Mouse (Mus musculus) MEL (cell line): ENCODE results near the gene Olfr787. TPM values are rescaled to one million over a fixed set of nuclear protein-coding genes. Genes with fewer than 3 reads are reported as not detected.

Source experiments
- DNase-seq: peaks from one replicate; pipeline ENCODE4 v3.0.0; 2011; ENCODE audit warnings: low read depth, low spot score
- H3K27ac ChIP-seq: 2 replicates; pipeline ENCODE4 v1.5.1; 2012; ENCODE audit warnings: low read depth, mild to moderate bottlenecking, control low read depth, low read length, moderate library complexity; ENCODE audit not compliant: control insufficient read depth
- H3K27me3 ChIP-seq, 2 experiments: fragments of 150-350 bp in 1 of 2; sonication (generic) in 1 of 2; 2 replicates each; pipeline ENCODE4 v1.6.1; 2012; ENCODE audit warnings: low read length in 2 of 2, mild to moderate bottlenecking in 2 of 2, improper control_type of control experiment in 1 of 2, moderate library complexity in 1 of 2; ENCODE audit not compliant: insufficient read depth in 2 of 2, control insufficient read depth in 1 of 2
- H3K36me3 ChIP-seq, 2 experiments: 2 replicates each; pipeline ENCODE4 v1.6.1; 2012 to 2014; ENCODE audit warnings: low read length in 2 of 2, improper control_type of control experiment in 1 of 2, inconsistent platforms in 1 of 2, mild to moderate bottlenecking in 1 of 2; ENCODE audit not compliant: insufficient read depth in 2 of 2, control insufficient read depth in 1 of 2
- H3K4me1 ChIP-seq, 2 experiments: fragments of 150-350 bp in 1 of 2; sonication (generic) in 1 of 2; 2 replicates each; pipeline ENCODE4 v1.6.1; 2012; ENCODE audit warnings: low read length in 2 of 2, improper control_type of control experiment in 1 of 2, mild to moderate bottlenecking in 1 of 2; ENCODE audit not compliant: insufficient read depth in 2 of 2, control insufficient read depth in 1 of 2
- H3K4me3 ChIP-seq, 2 experiments: fragments of 150-350 bp in 1 of 2; sonication (generic) in 1 of 2; 2 replicates each; pipeline ENCODE4 v1.5.1; 2012; ENCODE audit warnings: low read depth in 2 of 2, low read length in 2 of 2, mild to moderate bottlenecking in 2 of 2, moderate library complexity in 2 of 2, control low read depth in 1 of 2, improper control_type of control experiment in 1 of 2; ENCODE audit not compliant: control insufficient read depth in 1 of 2, insufficient read depth in 1 of 2
- H3K79me2 ChIP-seq: 2 replicates; pipeline ENCODE4 v1.6.1; 2012; ENCODE audit warnings: mild to moderate bottlenecking, low read length, moderate library complexity; ENCODE audit not compliant: control insufficient read depth, poor library complexity, insufficient read depth
- H3K9ac ChIP-seq: 2 replicates; pipeline ENCODE4 v1.6.1; 2012; ENCODE audit warnings: low read depth, mild to moderate bottlenecking, control low read depth, low read length, moderate library complexity; ENCODE audit not compliant: control insufficient read depth, poor library complexity, severe bottlenecking
- H3K9me3 ChIP-seq: fragments of 150-350 bp; sonication (generic); replicated peaks from 2 replicates; pipeline ENCODE4 v1.6.1; 2012; ENCODE audit warnings: mild to moderate bottlenecking, low read length, improper control_type of control experiment, moderate library complexity; ENCODE audit not compliant: insufficient read depth
- CHD1 ChIP-seq: IDR thresholded peaks from 2 replicates; pipeline ENCODE4 v1.6.1; 2012; ENCODE audit warnings: low read depth, mild to moderate bottlenecking, inconsistent platforms, low read length, improper control_type of control experiment
- CHD2 ChIP-seq: IDR thresholded peaks from 2 replicates; pipeline ENCODE4 v1.6.1; 2011; ENCODE audit warnings: low read length, improper control_type of control experiment
- E2F4 ChIP-seq: IDR thresholded peaks from 2 replicates; pipeline ENCODE4 v1.6.1; 2011; ENCODE audit warnings: low read depth, low read length, improper control_type of control experiment, borderline replicate concordance
- ELF1 ChIP-seq: IDR thresholded peaks from 2 replicates; pipeline ENCODE4 v1.6.1; 2014; ENCODE audit warnings: low read depth, mild to moderate bottlenecking, inconsistent platforms, low read length, improper control_type of control experiment, moderate library complexity
- EP300 ChIP-seq, 2 experiments: IDR thresholded peaks; 2 replicates each; pipeline ENCODE4 v1.6.1; 2011; ENCODE audit warnings: improper control_type of control experiment in 2 of 2, low read length in 2 of 2, low read depth in 1 of 2, mild to moderate bottlenecking in 1 of 2
- GATA1 ChIP-seq: IDR thresholded peaks from 2 replicates; pipeline ENCODE4 v1.6.1; 2011; ENCODE audit warnings: low read depth, low read length, improper control_type of control experiment
- KAT2A ChIP-seq: conservative IDR thresholded peaks from 2 replicates; pipeline ENCODE4 v1.6.1; 2012; ENCODE audit warnings: low read depth, low read length, improper control_type of control experiment, inconsistent platforms
- MAX ChIP-seq: IDR thresholded peaks from 2 replicates; pipeline ENCODE4 v1.6.1; 2011; ENCODE audit warnings: low read length, improper control_type of control experiment
- MAZ ChIP-seq: IDR thresholded peaks from 2 replicates; pipeline ENCODE4 v1.6.1; 2012; ENCODE audit warnings: low read depth, mild to moderate bottlenecking, inconsistent platforms, low read length, improper control_type of control experiment
- MEF2A ChIP-seq: IDR thresholded peaks from 2 replicates; pipeline ENCODE4 v1.6.1; 2014; ENCODE audit warnings: low read depth, mild to moderate bottlenecking, inconsistent platforms, low read length, improper control_type of control experiment; ENCODE audit not compliant: poor library complexity, insufficient replicate concordance, severe bottlenecking; ENCODE audit errors: extremely low read depth
- MXI1 ChIP-seq: IDR thresholded peaks from 2 replicates; pipeline ENCODE4 v1.6.1; 2011; ENCODE audit warnings: mild to moderate bottlenecking, low read depth, low read length, improper control_type of control experiment
- MYB ChIP-seq: IDR thresholded peaks from 2 replicates; pipeline ENCODE4 v1.6.1; 2011; ENCODE audit warnings: mild to moderate bottlenecking, low read depth, low read length, improper control_type of control experiment
- NELFE ChIP-seq: IDR thresholded peaks from 2 replicates; pipeline ENCODE4 v1.6.1; 2011; ENCODE audit warnings: low read depth, low read length, improper control_type of control experiment
- SMC3 ChIP-seq: IDR thresholded peaks from 2 replicates; pipeline ENCODE4 v1.6.1; 2011; ENCODE audit warnings: low read depth, low read length, improper control_type of control experiment
- TAL1 ChIP-seq: IDR thresholded peaks from 2 replicates; pipeline ENCODE4 v1.6.1; 2012; ENCODE audit warnings: mild to moderate bottlenecking, inconsistent platforms, low read length, moderate library complexity, mixed read lengths
- TBP ChIP-seq: IDR thresholded peaks from 2 replicates; pipeline ENCODE4 v1.8.0; 2011; ENCODE audit warnings: low read depth, low read length, improper control_type of control experiment
- ZC3H11A ChIP-seq: IDR thresholded peaks from 2 replicates; pipeline ENCODE4 v1.6.1; 2012; ENCODE audit warnings: low read depth, mild to moderate bottlenecking, inconsistent platforms, low read length, improper control_type of control experiment
- ZKSCAN1 ChIP-seq: IDR thresholded peaks from 2 replicates; pipeline ENCODE4 v1.6.1; 2012; ENCODE audit warnings: low read depth, mild to moderate bottlenecking, inconsistent platforms, low read length, improper control_type of control experiment, moderate library complexity
- ZNF384 ChIP-seq: IDR thresholded peaks from 2 replicates; pipeline ENCODE4 v1.6.1; 2012; ENCODE audit warnings: low read depth, mild to moderate bottlenecking, inconsistent platforms, low read length, improper control_type of control experiment
- polyA plus RNA-seq, 2 experiments: library from polyadenylated mRNA; stranded (reverse) in 1 of 2; unstranded in 1 of 2; fragments of >175 nt in 1 of 2; fragments of >200 nt in 1 of 2; gene quantifications; 2 replicates each; pipeline versions ENCODE4 v1.2.1 to v1.2.4; 2012; ENCODE audit warnings: low replicate concordance in 2 of 2, low read depth in 1 of 2; ENCODE audit not compliant: insufficient read length in 2 of 2, insufficient read depth in 1 of 2, missing spikeins in 1 of 2
- total RNA-seq: library from RNA; depleted of rRNA; stranded (reverse); fragments of 300-350 nt; gene quantifications from 2 replicates; pipeline ENCODE4 v1.2.3, GENCODE M21; 2012; rRNA removed

The Olfr787 gene
- total RNA-seq (not detected in 2 replicates), polyA plus RNA-seq (not detected)

GRCm38 (mm10) chr10:129461562-129461961 is at the start of gene Olfr787:
Gene Olfr787 (plus strand): TSS chr10:129461862.
- Histone ChIP-seq H3K27ac (no peak within 1 kb of the TSS), H3K27me3 (no peaks in the 10 kb centered on the region), H3K9ac (no peak within 1 kb of the TSS), H3K36me3 (no peaks in the 10 kb centered on the region), H3K4me1 (no peaks in the 10 kb centered on the region), H3K79me2 (no peaks in the 10 kb centered on the region), H3K4me3 (no peak within 1 kb of the TSS), H3K9me3 (no peaks in the 10 kb centered on the region)
- TF ChIP-seq CHD1 = no peak
- TF ChIP-seq ELF1 = no peak
- TF ChIP-seq TBP = no peak
- TF ChIP-seq NELFE = no peak
- DNase-seq = no peak

- Histone ChIP-seq H3K79me2 (no peaks in the 10 kb centered on the region), H3K27me3 (no peaks in the 10 kb centered on the region), H3K9ac (no peak within 1 kb of the TSS), H3K36me3 (no peaks in the 10 kb centered on the region), H3K9me3 (no peaks in the 10 kb centered on the region), H3K27ac (no peak within 1 kb of the TSS), H3K4me1 (no peaks in the 10 kb centered on the region), H3K4me3 (no peak within 1 kb of the TSS)
- DNase-seq = no peak
- TF ChIP-seq SMC3 = no peak
- TF ChIP-seq ZC3H11A = no peak
- TF ChIP-seq MAX = no peak
- TF ChIP-seq ZKSCAN1 = no peak
These were observed 34.7 kb upstream of the Olfr787 start, which contains the start of gene Olfr786 for GRCm38 (mm10) chr10:129427006-129427405. Gene Olfr786 (plus strand): TSS chr10:129427306.

GRCm38 (mm10) chr10:129470698-129471097 is 9.0 kb downstream of the Olfr787 start, which contains the start of gene Olfr788:
Gene Olfr788 (plus strand): TSS chr10:129470998.
- TF ChIP-seq KAT2A (no peak), GATA1 (no peak), MAZ (no peak), MXI1 (no peak), MYB (no peak), CHD2 (no peak), MEF2A (no peak), TAL1 (no peak), ZNF384 (no peak), TBP (no peak), E2F4 (no peak), EP300 (IDR thresholded peaks at IDR 0.05; ENCODE audit: low read depth in 1 of 2, low read length in 2 of 2) (no peak)
- Histone ChIP-seq H3K9me3 (no peaks in the 10 kb centered on the region), H3K36me3 (no peaks in the 10 kb centered on the region), H3K4me3 (no peak within 1 kb of the TSS), H3K79me2 (no peaks in the 10 kb centered on the region), H3K27ac (no peak within 1 kb of the TSS), H3K4me1 (no peaks in the 10 kb centered on the region), H3K27me3 (no peaks in the 10 kb centered on the region), H3K9ac (no peak within 1 kb of the TSS)
- DNase-seq = no peak
